25 mouse cellular contexts compared by ENCODE assay signal in genomic region chr1:135913657-135914056, GRCm38 (mm10). TPM values are rescaled to one million over a fixed set of nuclear protein-coding genes. Genes with fewer than 3 reads are reported as not detected.
A peak's percentile ranks its signal among the peaks of the same experiment; 100 is the strongest.
DNase-seq lines count a peak whose midpoint lies in the region; ATAC-seq and TF ChIP-seq lines count a peak whose summit lies in the region.
"Had no signal": no experiment of that assay in that cellular context is flagged by ENCODE, and none has a peak within 500 bp of the region (broad histone marks: within the 10 kb centered on the region; RNA-seq: fewer than 3 reads in every experiment).

No protein-coding gene starts in this region.

- peaks cover 95% of the 10 kb centered on the region for H3K79me2 ChIP-seq in myocyte (ENCODE audit: control insufficient read depth, insufficient read depth)

- no peak overlapping the region for H3K4me2 ChIP-seq in embryonic facial prominence, embryonic 15.5 days (replicated peaks)
- no peak overlapping the region for H3K4me2 ChIP-seq in liver, embryonic 14.5 days (ENCODE audit: low read depth)
- H3K4me2 ChIP-seq in liver, embryonic 11.5 days = no peak overlapping the region
- H3K4me2 ChIP-seq in myocyte (ENCODE audit: low read depth) = peak overlapping the region; percentile 12
- H3K4me2 ChIP-seq: embryonic facial prominence, embryonic 13.5 days; forebrain, embryonic 12.5 days; heart, embryonic 13.5 days; hindbrain, embryonic 14.5 days had no signal

- no peaks in the 10 kb centered on the region for H3K9me3 ChIP-seq in embryonic facial prominence, embryonic 15.5 days (replicated peaks)
- no peaks in the 10 kb centered on the region for H3K9me3 ChIP-seq in embryonic facial prominence, embryonic 10.5 days
- no peaks in the 10 kb centered on the region for H3K9me3 ChIP-seq in liver, embryonic 14.5 days (ENCODE audit: control insufficient read depth, low read length)
- H3K9me3 ChIP-seq in liver, embryonic 11.5 days (ENCODE audit: control insufficient read depth, low read length) = no peaks in the 10 kb centered on the region
- H3K9me3 ChIP-seq: embryonic facial prominence, embryonic 13.5 days; forebrain, embryonic 12.5 days; heart, embryonic 10.5 days; heart, embryonic 13.5 days had no signal

- 0 out of 2 replicates have a peak overlapping the region, but pooled peaks have one; percentile 22 for H3K27ac ChIP-seq in embryonic facial prominence, embryonic 15.5 days (replicated peaks)
- H3K27ac ChIP-seq in embryonic facial prominence, embryonic 10.5 days (replicated peaks) = no peak overlapping the region
- no peak overlapping the region for H3K27ac ChIP-seq in liver, embryonic 14.5 days
- no peak overlapping the region for H3K27ac ChIP-seq in liver, embryonic 11.5 days (ENCODE audit: low read depth, low read length)
- H3K27ac ChIP-seq: embryonic facial prominence, embryonic 13.5 days; forebrain, embryonic 12.5 days; heart, adult 2 months; heart, embryonic 10.5 days; heart, embryonic 13.5 days; hindbrain, embryonic 14.5 days; hindbrain, postnatal 0 days had no signal

- no peak for TF ChIP-seq EP300 in liver, embryonic 14.5 days (IDR thresholded peaks at IDR 0.05; ENCODE audit: low read depth)

- no peak overlapping the region for H3K9ac ChIP-seq in embryonic facial prominence, embryonic 15.5 days
- H3K9ac ChIP-seq in liver, embryonic 14.5 days (replicated peaks) = no peak overlapping the region
- H3K9ac ChIP-seq in liver, embryonic 11.5 days (ENCODE audit: low read depth, low read length) = no peak overlapping the region
- H3K9ac ChIP-seq: embryonic facial prominence, embryonic 13.5 days; forebrain, embryonic 12.5 days; heart, embryonic 13.5 days; hindbrain, embryonic 14.5 days had no signal

- 76% methylated on average over 4 of the region's 4 CpGs for whole genome bisulfite sequencing in embryonic facial prominence, embryonic 15.5 days
- 74% methylated on average over 4 of the region's 4 CpGs for WGBS in embryonic facial prominence, embryonic 10.5 days
- 40% methylated on average over 4 of the region's 4 CpGs for WGBS in liver, embryonic 14.5 days (ENCODE audit: insufficient replicate concordance)
- WGBS in liver, embryonic 11.5 days = 69% methylated on average over 4 of the region's 4 CpGs

- H3K27me3 ChIP-seq in embryonic facial prominence, embryonic 15.5 days = peaks cover 34% of the 10 kb centered on the region
- H3K27me3 ChIP-seq in embryonic facial prominence, embryonic 10.5 days (replicated peaks; ENCODE audit: low read depth, poor library complexity, severe bottlenecking) = peaks cover 95% of the 10 kb centered on the region
- peaks cover 54% of the 10 kb centered on the region for H3K27me3 ChIP-seq in liver, embryonic 14.5 days (ENCODE audit: control insufficient read depth, insufficient read depth, low read length)
- peaks cover 64% of the 10 kb centered on the region for H3K27me3 ChIP-seq in liver, embryonic 11.5 days (replicated peaks; ENCODE audit: control insufficient read depth, insufficient read depth, low read length)
- no peaks in the 10 kb centered on the region for H3K27me3 ChIP-seq in myocyte (ENCODE audit: control insufficient read depth, insufficient read depth, insufficient read length)

- ATAC-seq in embryonic facial prominence, embryonic 15.5 days (ENCODE audit: insufficient number of reproducible peaks, low FRiP score, low TSS enrichment, low read depth) = no peak
- ATAC-seq in liver, embryonic 14.5 days (ENCODE audit: insufficient read depth) = peak; percentile 33; the same call in 1 of the 2 replicates
- ATAC-seq in liver, embryonic 11.5 days (replicated peaks; ENCODE audit: low FRiP score) = no peak
- ATAC-seq: activated CD4-positive, CD25-positive, alpha-beta regulatory T cell, adult 4 months; forebrain, embryonic 16.5 days; hindbrain, postnatal 0 days; inflammation-experienced regulatory T-cells, adult 6 months; intestine, embryonic 16.5 days had no signal

- TF ChIP-seq CTCF in liver, embryonic 14.5 days (IDR thresholded peaks at IDR 0.05; ENCODE audit: low read depth) = no peak

- H3K4me3 ChIP-seq in embryonic facial prominence, embryonic 15.5 days (replicated peaks) = no peak overlapping the region
- no peak overlapping the region for H3K4me3 ChIP-seq in embryonic facial prominence, embryonic 10.5 days
- no peak overlapping the region for H3K4me3 ChIP-seq in liver, embryonic 14.5 days (ENCODE audit: insufficient read depth in 1 of 2, low read depth in 2 of 2, low read length in 2 of 2)
- H3K4me3 ChIP-seq in liver, embryonic 11.5 days (ENCODE audit: low read depth, low read length) = no peak overlapping the region
- H3K4me3 ChIP-seq in myocyte = no peak overlapping the region
- H3K4me3 ChIP-seq: embryonic facial prominence, embryonic 13.5 days; forebrain, embryonic 12.5 days; heart, adult 2 months; heart, embryonic 10.5 days; heart, embryonic 13.5 days had no signal

- H3ac ChIP-seq in myocyte (ENCODE audit: control insufficient read depth, insufficient read length) = no peak overlapping the region

- TF ChIP-seq POLR2A in myocyte (IDR thresholded peaks at IDR 0.05; ENCODE audit: insufficient read length, low read depth) = no peak

- no peak for DNase-seq in embryonic facial prominence, embryonic 10.5 days (ENCODE audit: low spot score)
- no peak for DNase-seq in liver, embryonic 14.5 days (ENCODE audit: low read depth in 3 of 3, low spot score in 3 of 3)
- DNase-seq in liver, embryonic 11.5 days (ENCODE audit: low spot score) = no peak
- DNase-seq in ovary, postnatal 36 days (ENCODE audit: low spot score) = no peak
- DNase-seq: adrenal gland, adult 8-10 months; adrenal gland, postnatal 25 days; cerebellum, adult 11-12 months; cerebellum, adult 8-10 months; cerebellum, postnatal 10 days; gastrocnemius, postnatal 25 days; heart, adult 2 months; heart, postnatal 14 days; heart, postnatal 4 days had no signal

- peaks cover 20% of the 10 kb centered on the region for H3K4me1 ChIP-seq in embryonic facial prominence, embryonic 15.5 days
- H3K4me1 ChIP-seq in embryonic facial prominence, embryonic 10.5 days = peaks cover 21% of the 10 kb centered on the region
- H3K4me1 ChIP-seq in liver, embryonic 14.5 days (replicated peaks; ENCODE audit: control insufficient read depth in 2 of 2, insufficient read depth in 2 of 2, low read length in 1 of 2) = 0 out of 4 replicates have a peak, but pooled peaks cover 0 to 1% of the 10 kb centered on the region in 2 experiments
- no peaks in the 10 kb centered on the region for H3K4me1 ChIP-seq in liver, embryonic 11.5 days (replicated peaks; ENCODE audit: control insufficient read depth, insufficient read depth, low read length)

- H3K36me3 ChIP-seq in embryonic facial prominence, embryonic 15.5 days = no peaks in the 10 kb centered on the region
- no peaks in the 10 kb centered on the region for H3K36me3 ChIP-seq in embryonic facial prominence, embryonic 10.5 days (replicated peaks)
- H3K36me3 ChIP-seq in liver, embryonic 14.5 days (replicated peaks; ENCODE audit: control insufficient read depth, insufficient read depth, low read depth) = no peaks in the 10 kb centered on the region
- no peaks in the 10 kb centered on the region for H3K36me3 ChIP-seq in liver, embryonic 11.5 days (ENCODE audit: control insufficient read depth, insufficient read depth, low read length)
- peaks cover 13% of the 10 kb centered on the region for H3K36me3 ChIP-seq in myocyte (ENCODE audit: control insufficient read depth, insufficient read depth)
- H3K36me3 ChIP-seq: embryonic facial prominence, embryonic 13.5 days; forebrain, embryonic 12.5 days; heart, embryonic 10.5 days; heart, embryonic 13.5 days had no signal

TF ChIP-seq in myocyte, 11 proteins besides CTCF, POLR2A, EP300 and RAD21:
- TF ChIP-seq POLR2AphosphoS2 (IDR thresholded peaks at IDR 0.05; ENCODE audit: insufficient read length, low read depth) (peak; percentile 6), MYOG (IDR thresholded peaks at IDR 0.05; ENCODE audit: control insufficient read depth in 1 of 3, insufficient read depth in 1 of 3, insufficient read length in 2 of 3, low read depth in 2 of 3) (no peak)

RNA-seq across cellular contexts. Expression of gene Pkp1, which starts 5.3 kb away (rescaled TPM):
- 67.2 and 67.5 TPM in 2 replicates for polyA plus RNA-seq in embryonic facial prominence, embryonic 15.5 days (2015; fragmentation: Nextera tagmentation; extraction: Ambion mirVana)
- polyA plus RNA-seq in embryonic facial prominence, embryonic 10.5 days (2016; fragmentation: Nextera tagmentation; extraction: Ambion mirVana) = 0.25 TPM in 1 of 2 replicates, not detected in the other
- polyA plus RNA-seq in liver, embryonic 14.5 days (2012; rRNA removed) = 0.01 and 0.02 TPM in 2 replicates
- polyA plus RNA-seq in liver, embryonic 14.5 days (2014; fragmentation: Nextera tagmentation; extraction: Ambion mirVana) = not detected in 2 replicates
- 0.09 and 0.10 TPM in 2 replicates for polyA plus RNA-seq in liver, embryonic 11.5 days (2014; fragmentation: Nextera tagmentation; extraction: Ambion mirVana)
- 74.8 TPM for polyA plus RNA-seq in myocyte (2012; fragmentation: generic; extraction: Trizol)
- polyA plus RNA-seq: activated CD4-positive, CD25-positive, alpha-beta regulatory T cell, adult 4 months; hindbrain, embryonic 14.5 days; inflammation-experienced regulatory T-cells, adult 6 months had no signal

Comparison
In these comparisons a context has a peak if more than half of its experiments do, and no peak if none do; other contexts are left out.
1. RNA of gene Pkp1, which starts 5.3 kb away (polyA plus RNA-seq): 74.8 TPM in myocyte (single experiment) and 67.2 to 67.5 TPM in embryonic facial prominence, embryonic 15.5 days; 0.25 TPM in embryonic facial prominence, embryonic 10.5 days, 0.09 to 0.10 TPM in liver, embryonic 11.5 days and 0.01 to 0.02 TPM in liver, embryonic 14.5 days; every median in the first group is over 10 times any median in the second.